Mouse (Mus musculus): ENCODE measurements around the gene Tuba8.

The Tuba8 gene

DNA sequence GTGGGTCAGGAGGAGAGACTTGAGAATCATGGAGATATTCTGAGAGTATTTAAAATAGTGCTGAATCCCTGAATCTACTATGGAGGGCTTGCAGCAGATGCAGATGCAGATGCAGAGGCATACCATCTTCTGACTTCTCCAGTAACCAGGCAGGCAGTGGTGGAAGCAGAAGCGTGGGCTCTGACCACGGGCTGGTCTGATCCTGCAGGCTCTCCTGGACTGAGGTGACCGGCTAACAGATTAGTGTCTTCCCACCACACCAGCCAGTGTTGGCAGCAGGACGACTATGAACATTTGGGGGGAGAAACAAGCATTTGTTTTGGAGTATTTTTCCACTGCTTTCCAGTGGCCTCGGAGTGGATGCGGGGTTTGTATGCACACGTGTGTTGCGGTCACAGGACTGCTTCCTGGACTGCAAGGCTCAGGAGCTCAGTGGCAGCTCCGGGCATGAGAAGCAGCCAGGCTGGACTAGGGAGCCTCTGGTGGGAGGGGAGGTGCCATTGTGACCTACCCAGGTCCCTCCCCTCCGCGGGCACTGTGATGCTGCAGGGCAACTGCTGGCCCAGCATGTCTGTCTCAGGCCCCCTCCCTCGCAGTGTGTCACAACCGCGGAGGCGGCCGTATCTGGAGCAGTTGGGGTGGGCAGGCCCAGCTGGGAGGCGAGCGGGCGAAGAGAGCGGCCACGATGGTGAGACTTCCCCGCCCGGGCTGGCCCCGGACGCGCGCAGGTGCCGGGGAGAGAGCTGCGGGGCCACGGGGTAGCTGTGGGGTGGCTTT, at the start of gene Tuba8:
TSS of gene Tuba8 (plus strand) at position 548 of the 777 bp plus-strand sequence.
- no peak for DNase-seq (ENCODE audit: low read depth, low spot score)

DNA sequence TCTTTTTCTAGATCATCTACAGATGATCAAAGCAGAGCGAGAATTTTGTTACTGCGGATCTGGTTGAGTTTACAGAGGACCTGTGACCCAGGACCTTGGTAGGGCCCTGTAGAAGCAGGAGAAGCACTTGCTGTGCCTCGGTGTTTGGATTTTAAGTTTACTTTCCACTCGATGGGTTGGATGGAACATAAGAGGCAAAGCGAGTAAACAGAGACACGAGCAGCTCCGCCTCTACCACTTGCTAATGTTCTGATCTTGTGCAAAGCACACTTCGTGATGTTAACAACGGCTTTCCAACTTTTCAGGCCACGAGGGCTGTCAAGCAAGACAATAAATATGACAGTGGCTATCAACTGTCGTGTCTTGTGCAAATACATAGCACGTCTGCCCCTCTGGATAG, 47.9 kb upstream of the Tuba8 start:
- no peak for DNase-seq (ENCODE audit: low read depth, low spot score)

DNA sequence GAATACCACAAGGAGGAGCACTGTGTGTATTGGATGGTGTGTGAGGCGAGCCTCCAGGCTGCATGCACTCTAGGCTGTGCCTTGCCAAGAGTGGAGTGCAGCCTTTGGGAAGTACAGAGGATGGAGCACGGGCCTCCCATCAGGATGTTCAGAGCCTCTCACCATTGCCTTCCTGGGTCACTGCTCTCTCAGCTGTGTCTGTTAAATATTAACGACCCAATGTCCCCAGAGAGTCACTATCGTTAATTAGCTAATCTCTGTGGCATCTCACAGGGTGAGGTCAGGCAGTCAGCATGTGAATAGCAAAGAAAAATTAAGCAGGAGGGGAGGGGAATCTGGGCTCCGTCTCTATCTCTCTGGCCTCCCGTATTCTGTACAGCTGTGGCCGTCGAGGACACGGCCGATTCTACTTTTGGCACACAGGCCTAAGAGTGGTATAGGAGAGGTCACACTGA, 44.4 kb upstream of the Tuba8 start:
- no peak for DNase-seq (ENCODE audit: low read depth, low spot score)

DNA sequence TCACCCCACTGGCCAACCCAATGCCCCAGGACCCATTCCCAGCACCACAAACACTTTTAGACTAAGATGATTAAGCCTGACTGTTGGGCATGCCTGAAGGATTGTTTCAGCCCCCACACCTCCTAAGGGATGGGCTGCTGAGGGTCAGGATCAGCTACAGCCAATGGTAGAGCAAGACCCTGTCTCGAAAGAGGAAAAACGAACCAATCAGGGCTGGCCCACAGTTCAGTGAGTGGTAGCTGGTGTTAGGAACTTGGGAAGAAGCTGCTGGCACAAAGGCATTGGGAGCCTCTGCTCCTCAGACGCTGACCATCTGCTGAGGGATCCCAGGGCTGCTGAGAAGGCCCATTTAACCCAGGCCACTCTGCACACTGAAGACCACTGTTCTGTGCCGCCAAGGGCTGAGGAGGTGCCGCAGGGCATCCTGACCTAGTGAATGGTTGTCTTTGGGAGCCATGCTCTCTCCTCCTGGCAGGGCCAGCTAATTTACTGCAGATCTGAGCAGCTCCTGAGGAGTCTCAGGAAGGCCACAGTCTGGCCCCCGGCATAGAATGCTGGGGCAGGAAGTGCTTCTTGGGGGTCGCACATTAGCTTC, 43.0 kb upstream of the Tuba8 start:
- no peak for DNase-seq (ENCODE audit: low read depth, low spot score)

DNA sequence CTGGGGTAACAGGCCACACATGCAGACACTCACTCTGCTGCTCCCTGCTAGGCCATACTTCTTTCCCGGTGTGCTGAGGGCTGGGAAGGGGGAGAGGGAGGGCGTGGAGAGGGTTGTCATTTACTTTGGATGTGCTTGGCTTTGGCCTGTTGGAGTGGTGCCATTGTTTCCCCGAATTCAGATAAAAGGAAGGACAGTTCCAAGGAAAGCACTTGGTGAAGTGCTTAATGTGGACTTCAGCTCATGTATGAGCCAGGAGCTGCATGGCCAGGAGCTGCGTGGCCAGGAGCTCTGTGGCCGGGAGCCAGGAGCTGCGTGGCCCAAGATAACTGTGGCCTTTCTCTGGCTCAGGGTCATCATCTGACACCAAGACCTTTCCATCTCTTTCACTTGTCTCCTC, 39.4 kb upstream of the Tuba8 start:
- no peak for DNase-seq (ENCODE audit: low read depth, low spot score)

DNA sequence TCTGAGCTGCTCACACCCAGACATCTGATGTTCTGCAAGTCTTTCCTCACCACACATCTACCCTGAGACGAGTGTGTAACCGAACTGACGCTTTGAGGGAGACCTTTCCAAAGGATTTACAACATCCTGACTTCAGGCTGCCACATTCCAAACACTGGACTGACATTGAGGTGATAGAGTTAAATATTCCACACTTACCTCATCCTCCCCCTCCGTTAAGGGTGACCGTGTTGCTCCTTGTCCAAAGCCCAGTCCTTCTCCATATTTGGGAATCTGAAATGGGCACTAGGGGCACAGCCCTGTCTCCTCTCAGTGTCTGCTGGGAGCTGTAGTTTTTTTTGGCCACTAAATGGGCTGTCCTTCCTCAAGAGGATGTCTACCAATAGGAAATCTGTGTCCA, 37.0 kb upstream of the Tuba8 start:
- no peak for DNase-seq (ENCODE audit: low read depth, low spot score)

DNA sequence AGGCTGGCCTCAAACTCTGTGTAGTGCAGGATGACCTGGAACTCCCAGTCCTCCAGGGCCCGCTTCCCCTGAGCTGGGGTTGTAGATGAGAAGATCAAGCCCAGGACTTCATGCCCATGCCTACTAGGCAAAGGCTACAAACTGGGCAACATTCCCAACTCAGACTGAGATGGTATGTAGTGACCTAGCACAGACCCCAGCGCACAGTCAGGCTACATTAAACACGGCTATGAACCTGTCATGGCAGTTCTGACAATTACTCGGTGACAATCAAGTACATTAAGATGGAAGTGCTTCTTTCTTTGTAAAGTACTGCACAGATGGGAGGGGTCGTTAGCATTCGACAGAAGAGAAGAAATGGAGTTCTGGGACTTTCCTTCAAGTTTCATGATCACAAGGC, 35.7 kb upstream of the Tuba8 start:
- no peak for DNase-seq (ENCODE audit: low read depth, low spot score)

DNA sequence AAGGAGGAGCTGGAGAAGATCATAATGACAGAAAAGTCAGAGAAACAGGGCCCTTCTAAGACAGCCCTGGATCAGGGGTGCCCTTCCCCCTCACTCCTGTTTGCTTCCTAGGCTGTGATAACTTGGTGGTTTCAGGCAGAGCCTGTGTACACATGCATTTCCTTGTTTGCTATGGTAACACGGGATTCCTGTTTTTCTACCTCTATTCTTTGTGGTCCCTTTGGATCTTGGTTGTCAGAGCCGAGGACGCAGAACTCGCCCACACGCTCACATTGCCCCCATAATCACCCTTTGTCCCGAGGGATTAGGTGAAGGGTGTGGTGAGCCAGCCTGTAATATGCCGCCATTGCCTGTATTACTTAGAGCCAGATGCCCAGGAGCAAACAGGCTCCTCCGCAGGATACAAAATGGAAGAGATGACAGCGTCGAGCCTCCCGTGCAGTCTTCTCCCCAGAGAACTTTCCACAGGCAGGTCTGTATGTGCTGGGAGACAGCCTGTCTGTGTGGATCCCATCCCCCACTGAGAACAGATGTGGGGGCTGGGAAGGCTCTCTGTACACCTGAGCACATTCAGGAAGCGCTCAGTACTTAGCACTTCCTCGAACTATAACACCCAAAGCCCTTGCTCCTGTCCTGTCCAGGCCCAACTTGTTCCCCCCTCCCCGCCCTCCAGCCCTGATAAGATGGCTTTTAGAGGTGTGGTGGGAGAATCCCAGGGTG, 34.3 kb upstream of the Tuba8 start:
- DNase-seq (ENCODE audit: low read depth, low spot score): no peak

DNA sequence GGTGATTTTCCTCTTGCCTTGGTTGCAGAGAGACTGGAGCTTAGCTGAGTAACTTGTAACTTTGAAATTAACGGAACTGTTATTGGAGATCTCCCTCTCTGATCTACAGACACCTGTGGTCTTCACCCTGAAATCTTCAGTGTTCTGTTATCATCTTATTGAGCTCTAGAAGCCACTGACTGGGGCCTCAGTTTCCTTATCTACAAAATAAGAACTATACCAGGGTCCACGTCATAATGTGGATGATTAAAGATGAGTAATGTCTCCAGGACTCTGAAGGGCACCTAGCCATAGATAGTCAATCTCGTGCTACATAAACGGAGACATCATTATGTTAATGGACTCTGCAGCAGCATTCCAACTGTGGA, 33.8 kb upstream of the Tuba8 start:
- DNase-seq (ENCODE audit: low read depth, low spot score): no peak

DNA sequence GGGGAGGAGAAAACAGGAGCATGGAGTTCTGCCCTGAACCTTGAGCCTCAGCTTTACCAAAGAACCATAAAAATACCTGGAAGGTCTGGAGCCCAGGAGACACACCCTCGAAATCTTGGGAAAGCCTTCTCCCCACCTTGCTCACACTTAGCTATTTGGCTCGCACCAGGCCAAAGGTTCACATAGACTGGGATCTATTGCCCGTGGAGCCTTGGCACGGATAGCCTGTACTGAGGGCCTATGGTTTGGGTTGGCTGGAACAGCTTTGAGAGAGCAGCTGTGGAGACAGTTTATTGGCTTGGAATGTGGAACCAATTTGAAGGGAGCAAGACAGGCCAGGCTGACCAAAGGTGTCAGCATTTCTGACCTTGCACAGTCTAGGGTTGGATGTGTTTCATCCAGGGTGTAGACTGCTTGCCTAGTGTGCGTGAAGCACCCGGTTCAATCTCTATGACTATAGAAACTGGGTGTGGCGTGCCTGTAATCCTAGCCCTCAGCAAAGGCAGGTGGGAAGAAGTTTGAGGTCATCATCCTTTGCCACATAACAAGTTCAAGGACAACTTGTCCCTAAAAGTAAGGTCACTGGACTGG, 33.3 kb upstream of the Tuba8 start:
- DNase-seq (ENCODE audit: low read depth, low spot score): no peak

DNA sequence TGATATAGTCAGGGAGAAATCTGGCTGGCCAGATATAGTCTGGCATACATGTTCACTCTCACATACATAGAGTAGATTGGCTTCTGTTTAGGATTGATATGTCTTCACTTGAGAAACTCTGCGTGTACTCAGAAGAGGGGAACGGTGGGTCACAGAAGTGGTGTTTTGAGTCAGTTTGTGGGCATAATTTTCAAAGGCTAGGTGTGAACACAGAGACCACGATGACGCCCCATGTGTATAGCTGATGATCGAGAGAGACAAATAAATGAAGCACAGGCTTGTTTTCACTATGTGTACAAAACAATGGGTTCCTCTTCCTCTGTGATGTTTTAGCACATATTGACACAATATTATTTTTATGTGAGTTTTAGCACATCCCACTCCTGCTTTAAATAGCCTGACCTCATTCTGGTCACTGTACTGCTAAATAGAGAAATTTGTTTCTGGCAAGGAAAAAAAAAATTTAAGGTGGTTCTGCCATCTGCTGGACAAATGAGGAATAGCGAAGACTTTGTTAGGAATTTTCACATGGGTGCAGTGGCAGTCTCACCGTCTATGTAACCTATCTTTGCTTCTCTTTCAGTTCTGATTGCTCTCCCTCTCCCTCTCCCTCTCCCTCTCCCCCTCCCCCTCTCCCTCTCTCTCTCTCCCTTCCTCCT, 31.7 kb upstream of the Tuba8 start:
- DNase-seq (ENCODE audit: low read depth, low spot score): peak; percentile 65

DNA sequence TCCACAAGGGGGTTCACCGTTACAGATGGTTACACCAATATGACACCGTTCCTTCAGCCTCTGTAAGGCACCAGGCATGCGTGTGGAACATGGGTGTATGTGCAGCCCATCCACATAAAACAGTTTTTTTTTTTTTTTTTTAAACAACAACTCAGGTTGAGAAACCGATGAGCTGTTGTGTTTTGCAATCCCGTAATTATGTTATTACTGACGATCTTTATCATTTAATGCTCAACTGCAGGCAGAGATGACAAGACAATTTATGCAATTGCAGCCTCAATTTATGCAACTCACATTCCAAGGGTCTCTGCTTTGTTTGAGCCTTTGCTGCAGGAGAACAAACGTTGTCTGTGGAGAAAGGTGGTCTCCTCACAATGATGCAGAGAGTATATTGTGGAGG, 30.6 kb upstream of the Tuba8 start:
- no peak for DNase-seq (ENCODE audit: low read depth, low spot score)

DNA sequence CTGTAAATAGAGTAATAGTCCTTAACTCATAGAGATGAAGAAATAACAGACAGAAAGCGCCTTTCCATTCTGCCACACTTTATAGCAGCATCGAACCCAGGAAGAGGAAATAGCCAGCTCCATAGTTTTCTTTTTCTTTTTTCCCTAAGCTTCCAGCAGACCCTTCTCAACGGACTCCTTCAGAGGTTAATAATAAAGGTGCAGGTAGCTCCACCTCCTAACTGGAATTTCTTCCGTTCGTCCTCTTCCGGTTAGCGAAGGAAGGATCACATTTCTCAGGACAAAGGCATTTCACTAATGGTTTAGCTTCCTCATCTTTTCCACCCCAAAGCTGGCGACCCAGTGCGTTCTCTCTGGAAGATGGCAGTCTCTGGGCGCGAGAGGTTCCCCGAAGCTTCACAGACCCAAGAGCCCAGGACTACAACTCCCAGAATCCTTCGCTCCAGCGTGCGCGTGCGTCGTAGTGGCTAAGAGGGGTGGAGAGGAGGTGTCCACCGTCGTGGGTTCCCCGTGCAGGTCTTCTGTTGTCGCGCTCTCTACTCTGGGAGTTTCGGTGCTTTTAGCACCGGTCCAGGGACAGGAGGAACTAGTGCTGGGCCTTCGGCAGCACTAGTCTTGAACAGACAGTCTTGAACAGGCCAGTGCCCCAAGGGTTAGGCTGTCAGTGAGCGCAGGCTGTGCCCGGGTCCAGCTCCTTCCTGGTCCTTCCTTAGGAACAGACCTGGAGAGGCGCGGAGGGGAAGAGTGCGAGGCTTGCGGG, 26.9 kb upstream of the Tuba8 start, which contains the start of gene Pex26:
TSS of gene Pex26 (plus strand) at position 254 of the 760 bp plus-strand sequence.
- DNase-seq (ENCODE audit: low read depth, low spot score): peak; percentile 94

DNA sequence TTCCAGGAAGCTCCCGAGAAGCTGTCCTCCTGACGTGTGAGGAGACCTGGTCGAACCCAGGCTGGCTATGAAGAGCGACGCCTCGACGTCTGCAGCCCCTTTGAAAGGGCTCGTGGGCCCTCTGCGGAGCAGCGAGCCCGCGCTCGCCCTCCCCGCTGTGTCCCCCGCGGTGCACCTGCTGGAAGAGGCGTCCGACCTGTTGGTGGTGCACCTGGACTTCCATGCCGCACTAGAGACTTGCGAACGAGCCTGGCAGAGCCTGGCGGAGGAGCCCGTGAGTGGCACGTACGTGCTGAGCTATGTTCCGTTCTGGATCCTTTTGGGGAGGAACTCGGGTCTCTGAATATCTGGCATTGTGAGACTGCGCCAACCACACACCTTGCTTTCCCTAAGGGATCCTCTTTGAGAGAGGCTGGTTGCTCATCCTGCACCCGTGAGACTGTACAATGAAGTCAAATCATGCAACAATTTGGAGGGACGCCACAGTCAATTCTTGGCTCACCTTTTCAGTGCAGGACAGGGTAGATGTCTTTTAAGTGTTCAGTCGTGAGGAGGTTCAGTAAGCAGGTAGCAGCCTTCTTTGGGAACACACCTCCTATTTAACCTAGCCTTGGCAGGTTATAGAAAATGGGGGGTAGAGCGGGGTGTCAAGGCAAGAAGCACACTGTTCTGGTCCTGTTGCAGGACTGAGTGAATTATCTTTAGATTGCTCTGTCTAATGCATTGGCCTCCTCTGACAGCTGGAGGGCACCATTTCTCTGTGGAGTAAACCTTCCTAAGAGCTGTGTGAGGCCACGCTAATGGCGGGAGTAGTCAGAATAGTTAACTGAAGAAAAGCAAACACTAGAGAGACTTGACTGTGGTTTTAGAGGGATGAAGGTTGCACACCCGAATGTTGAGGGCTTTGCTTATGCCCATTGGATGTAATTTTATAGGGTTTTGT, 26.0 kb upstream of the Tuba8 start:
- DNase-seq (ENCODE audit: low read depth, low spot score): peak; percentile 85

DNA sequence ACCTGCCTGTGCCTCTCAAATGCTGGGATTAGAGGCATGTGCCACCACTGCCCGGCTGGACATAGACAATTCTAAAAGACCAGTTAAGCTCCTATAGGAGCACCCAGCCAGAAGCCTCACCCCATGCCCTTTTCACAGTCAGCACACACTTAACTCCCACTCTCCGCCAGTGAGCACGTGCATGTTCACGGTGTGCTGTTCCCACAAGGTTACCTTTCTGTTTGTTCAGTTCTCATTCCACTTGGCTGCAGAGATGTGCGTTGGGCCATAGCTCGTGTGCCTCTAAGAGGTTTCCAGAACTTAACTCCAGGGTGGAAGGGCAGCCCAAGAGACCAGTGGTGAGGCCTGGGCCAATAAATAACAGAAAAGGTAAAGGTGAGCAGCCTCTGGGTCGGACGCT, 25.3 kb upstream of the Tuba8 start:
- DNase-seq (ENCODE audit: low read depth, low spot score): no peak

DNA sequence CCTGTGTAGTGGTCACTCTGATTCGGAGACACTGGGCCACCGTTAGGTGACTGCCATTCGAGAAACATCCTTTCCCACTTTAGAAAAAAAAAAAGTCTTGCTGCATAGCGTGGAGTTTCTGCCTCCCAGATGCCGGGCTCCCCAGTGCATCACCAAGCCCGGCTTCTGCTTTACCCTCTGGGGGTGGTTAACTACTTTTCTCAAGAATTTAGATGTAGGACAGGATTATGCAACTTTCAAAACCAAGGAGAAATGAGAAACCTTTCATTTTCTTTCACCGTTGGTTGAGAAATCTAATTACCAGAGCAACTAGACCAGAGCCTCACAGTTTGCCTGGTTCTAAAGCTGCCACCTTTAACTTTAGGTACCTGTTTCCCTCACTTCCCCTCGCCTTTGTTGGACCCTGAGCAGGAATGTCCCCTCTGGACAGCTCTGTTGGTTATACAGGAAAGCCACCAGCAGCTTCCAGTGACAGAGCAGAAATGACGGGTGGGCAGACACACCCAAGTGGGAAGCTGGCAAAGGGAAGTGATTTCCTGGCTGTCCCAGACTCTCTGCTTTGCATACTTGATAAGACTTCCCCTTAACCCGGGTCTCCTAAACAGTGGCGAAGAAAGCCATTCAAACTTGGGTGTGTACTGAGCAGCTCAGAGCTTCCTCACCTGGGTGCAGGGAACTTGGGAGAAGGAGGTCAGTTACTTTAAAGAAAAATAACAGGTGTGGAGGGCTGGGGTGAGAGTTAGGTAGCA, 19.1 kb upstream of the Tuba8 start:
- DNase-seq (ENCODE audit: low read depth, low spot score): no peak

DNA sequence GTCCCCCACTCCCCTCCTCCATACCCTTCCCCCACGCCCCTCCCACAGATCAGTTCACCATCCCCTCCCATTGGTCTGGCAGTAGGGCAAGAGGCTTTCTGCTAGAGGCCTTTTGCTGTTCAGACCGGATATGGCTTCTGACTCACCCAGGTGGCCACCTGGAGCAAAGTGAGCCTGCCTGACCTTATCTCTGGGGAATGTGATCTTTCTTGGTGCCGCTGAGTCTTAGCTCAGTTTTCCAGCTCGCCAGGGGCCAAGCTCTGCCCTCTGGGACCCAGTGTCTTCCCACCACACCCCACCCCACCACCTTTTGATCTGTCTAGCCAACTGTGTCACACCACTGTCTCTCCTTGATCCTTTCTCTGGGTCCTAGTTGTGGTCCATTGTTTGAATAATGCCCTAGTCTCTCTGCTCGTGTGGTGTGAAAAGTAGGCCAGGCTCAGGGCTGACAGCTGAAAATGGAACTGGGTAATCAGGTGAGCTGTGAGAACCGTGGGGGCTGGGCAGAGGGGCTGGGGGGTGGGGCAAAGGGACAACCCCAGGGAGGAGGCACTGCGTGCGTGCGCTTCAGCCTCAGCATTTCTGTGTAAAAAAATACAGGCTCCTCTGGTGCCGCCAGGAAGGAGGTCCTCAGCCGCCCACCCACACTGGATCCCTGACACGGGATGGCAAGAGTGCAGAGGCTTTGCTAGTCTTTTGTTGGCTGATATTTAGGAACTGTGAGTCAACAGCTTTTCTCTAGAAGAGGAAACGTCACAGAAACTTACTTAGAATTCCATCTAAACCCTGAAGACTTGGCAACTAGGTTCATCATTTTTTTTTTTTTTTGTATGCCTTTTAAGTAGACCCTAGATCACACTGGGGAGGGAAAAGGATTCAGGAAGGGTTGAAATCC, 16.2 kb upstream of the Tuba8 start:
- DNase-seq (ENCODE audit: low read depth, low spot score): no peak

Measured in A20 (cell line).